Mouse (Mus musculus) lung, postnatal 0 days (tissue): Measurements from ENCODE around the gene Cfap99.

Experiments used
- CTCF ChIP-seq: IDR thresholded peaks from 2 replicates; pipeline ENCODE4 v1.5.1; 2016; ENCODE audit warnings: antibody characterized with exemption, mild to moderate bottlenecking
- EP300 ChIP-seq: IDR thresholded peaks from 2 replicates; pipeline ENCODE4 v1.6.1; 2016; ENCODE audit warnings: antibody characterized with exemption, mild to moderate bottlenecking, control low read depth

- no peak for TF ChIP-seq CTCF
- no peak for TF ChIP-seq EP300
Observed at GRCm38 (mm10) chr5:34287001-34287837, 1.2 kb upstream of the Cfap99 start.
